Mouse (Mus musculus) testis, adult 2 months (tissue): ENCODE measurements at regions not wholly inside any gene's neighbourhood (a gene's known extent, or its start where the extent isn't known, plus 50 kb on each side); places are given as distances from the start of the nearest gene placed in this dataset.

Experiments
- CTCF ChIP-seq: fragments of 200-500 bp; IDR thresholded peaks from 2 replicates; pipeline ENCODE4 v1.5.1; 2012; ENCODE audit warnings: low read depth, mild to moderate bottlenecking, inconsistent platforms, low read length, moderate library complexity; ENCODE audit not compliant: control insufficient read depth, insufficient read depth, insufficient replicate concordance
- POLR2A ChIP-seq: fragments of 200-500 bp; IDR thresholded peaks from 2 replicates; pipeline ENCODE4 v1.6.1; 2012; ENCODE audit warnings: low read depth, mild to moderate bottlenecking, inconsistent platforms, low read length, moderate library complexity; ENCODE audit not compliant: control insufficient read depth

DNA sequence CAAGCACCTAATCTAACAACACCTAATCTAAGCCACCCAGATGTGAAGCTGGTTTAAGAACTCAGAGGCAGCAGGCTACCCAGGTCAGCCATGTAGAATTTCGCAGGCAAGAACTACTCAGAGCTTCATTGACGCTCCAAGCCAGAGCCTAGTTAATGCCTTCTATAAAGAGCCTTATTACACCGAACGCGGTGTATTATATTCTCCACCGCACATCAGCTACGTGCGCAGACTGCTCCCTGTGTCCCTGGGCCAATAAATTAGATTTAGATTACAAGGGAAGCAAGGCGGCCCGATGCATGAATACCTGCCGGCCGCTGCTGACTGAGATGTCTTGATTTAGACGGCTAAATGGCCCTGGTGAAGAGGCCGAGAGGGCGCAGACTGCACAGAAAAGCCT is 84.7 kb upstream of the Stx16 start:
- no peak for TF ChIP-seq CTCF
- no peak for TF ChIP-seq POLR2A
